In genomic region chr2:144613956-144614355, GRCm38 (mm10) we compare ENCODE assay signal across 15 mouse cellular contexts.
"Had no signal": no experiment of that assay in that cellular context is flagged by ENCODE, and none has a peak within 500 bp of the region (broad histone marks: within the 10 kb centered on the region; RNA-seq: fewer than 3 reads in every experiment).

No protein-coding gene starts in this region.

- H3K4me3 ChIP-seq: neural tube, embryonic 15.5 days; stomach, embryonic 15.5 days had no signal

- H3K9me3 ChIP-seq: stomach, embryonic 15.5 days had no signal

- H3K27me3 ChIP-seq: neural tube, embryonic 15.5 days; stomach, embryonic 15.5 days had no signal

- DNase-seq: retina, postnatal 1 day; right cerebral cortex, adult 18-20 months; right cerebral cortex, postnatal 14 days; right cerebral cortex, postnatal 25 days; right cerebral cortex, postnatal 4 days; spleen, adult 18-20 months; thymus, adult 18-20 months; thymus, adult 2 months; thymus, postnatal 14 days; thymus, postnatal 25 days; thymus, postnatal 36 days; thymus, postnatal 4 days had no signal

- H3K9ac ChIP-seq: neural tube, embryonic 15.5 days; stomach, embryonic 15.5 days had no signal

- H3K36me3 ChIP-seq: stomach, embryonic 15.5 days had no signal

- H3K4me2 ChIP-seq: neural tube, embryonic 15.5 days; stomach, embryonic 15.5 days had no signal

- H3K4me1 ChIP-seq: neural tube, embryonic 15.5 days; stomach, embryonic 15.5 days had no signal

- H3K27ac ChIP-seq: neural tube, embryonic 15.5 days; stomach, embryonic 15.5 days; stomach, postnatal 0 days had no signal
